Mouse (Mus musculus) right cerebral cortex, adult 2 months (tissue): ENCODE results near the gene Tmem8b.

Experiments used
- DNase-seq, 2 experiments: peaks; one replicate each; pipeline ENCODE4 v3.0.0; 2021 to 2022; ENCODE audit warnings: low spot score in 2 of 2

Gene Tmem8b

GRCm38 (mm10) chr4:43668782-43669427, at the start of gene Tmem8b, which contains the start of gene Fam221b:
TSS of gene Tmem8b (plus strand) at chr4:43668971.
TSS of gene Fam221b (minus strand) at chr4:43669145.
- peak; percentile 87 to 93 for DNase-seq

GRCm38 (mm10) chr4:43620146-43620778, 48.5 kb upstream of the Tmem8b start:
- no peak for DNase-seq

DNA sequence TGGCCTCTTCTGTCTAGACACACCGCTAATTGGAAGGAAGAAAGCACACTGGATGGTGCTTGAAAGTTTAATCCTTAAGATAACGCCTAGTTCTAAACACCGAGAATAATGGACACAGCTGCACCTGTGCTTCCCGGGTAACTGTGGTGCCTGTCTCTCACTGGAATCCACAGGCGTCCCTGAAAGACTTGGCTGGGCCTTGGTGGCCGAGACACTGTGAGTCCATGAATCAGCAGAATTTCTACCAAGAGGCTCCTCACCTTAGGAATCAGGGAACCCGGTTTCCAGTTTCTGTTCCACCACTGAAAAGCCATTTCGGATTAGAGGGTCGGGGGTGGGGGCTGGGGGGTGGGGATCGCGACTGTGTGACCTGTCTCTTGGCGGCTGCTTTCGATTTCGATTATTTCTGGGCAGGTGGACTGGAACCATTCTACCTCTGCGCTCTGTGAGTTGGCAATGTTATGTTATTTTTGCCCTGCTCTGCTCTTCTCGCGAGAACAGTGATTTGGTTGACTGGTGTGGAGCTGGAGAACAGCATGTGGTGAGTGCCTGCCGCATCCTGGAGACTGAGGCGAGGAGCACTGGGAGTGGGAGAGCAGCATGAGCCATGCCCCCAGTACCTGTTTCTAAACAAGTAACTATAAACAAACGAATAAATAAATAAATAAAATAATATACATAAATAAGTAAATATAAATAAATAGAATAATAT, 39.5 kb upstream of the Tmem8b start:
- DNase-seq: no peak

DNA sequence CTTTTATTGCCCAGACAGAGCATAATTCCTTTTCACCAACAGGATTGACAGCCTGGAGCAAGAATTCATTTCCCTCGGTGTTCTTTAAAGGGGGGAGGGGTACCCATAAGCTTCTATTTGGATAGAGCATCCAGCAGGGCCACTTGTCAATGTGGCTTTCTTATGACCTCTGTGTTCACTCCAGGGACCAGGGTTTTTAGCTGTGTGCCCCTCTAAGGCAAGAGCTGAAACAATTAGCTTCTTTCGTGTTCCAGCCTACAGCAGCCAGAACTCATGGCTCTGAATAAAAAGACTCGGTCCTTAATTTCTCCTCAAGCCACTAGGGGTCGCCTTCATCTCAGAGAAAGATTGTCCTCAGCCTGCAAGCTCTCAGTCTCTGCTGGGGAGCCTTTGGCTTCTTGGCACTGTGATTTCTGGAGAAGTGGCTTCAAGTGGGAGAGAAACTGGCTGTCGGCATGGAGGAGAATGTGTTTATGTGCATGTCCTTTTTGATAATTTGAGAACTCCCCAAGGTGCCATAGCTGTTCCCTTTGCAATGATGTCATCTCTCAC, 38.7 kb upstream of the Tmem8b start:
- peak; percentile 90 to 94 for DNase-seq

DNA sequence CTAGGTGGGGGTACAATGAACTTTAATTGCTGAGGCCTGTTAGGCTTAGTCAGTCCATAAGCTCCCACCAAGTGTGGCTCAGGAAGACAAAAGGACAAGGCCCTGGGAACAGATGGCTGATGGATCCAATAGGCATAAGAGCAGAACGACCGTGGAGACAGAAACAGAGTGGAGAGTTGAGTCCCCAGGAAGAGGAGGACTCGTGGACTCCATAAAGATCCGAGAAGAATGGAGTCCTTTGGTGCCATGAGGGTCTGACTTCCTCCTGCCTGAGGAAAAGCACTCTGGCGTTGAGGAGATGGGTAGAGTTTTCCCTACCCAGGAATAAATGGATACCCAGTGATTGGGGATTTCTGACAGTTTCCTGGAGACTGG, 38.1 kb upstream of the Tmem8b start:
- no peak for DNase-seq

DNA sequence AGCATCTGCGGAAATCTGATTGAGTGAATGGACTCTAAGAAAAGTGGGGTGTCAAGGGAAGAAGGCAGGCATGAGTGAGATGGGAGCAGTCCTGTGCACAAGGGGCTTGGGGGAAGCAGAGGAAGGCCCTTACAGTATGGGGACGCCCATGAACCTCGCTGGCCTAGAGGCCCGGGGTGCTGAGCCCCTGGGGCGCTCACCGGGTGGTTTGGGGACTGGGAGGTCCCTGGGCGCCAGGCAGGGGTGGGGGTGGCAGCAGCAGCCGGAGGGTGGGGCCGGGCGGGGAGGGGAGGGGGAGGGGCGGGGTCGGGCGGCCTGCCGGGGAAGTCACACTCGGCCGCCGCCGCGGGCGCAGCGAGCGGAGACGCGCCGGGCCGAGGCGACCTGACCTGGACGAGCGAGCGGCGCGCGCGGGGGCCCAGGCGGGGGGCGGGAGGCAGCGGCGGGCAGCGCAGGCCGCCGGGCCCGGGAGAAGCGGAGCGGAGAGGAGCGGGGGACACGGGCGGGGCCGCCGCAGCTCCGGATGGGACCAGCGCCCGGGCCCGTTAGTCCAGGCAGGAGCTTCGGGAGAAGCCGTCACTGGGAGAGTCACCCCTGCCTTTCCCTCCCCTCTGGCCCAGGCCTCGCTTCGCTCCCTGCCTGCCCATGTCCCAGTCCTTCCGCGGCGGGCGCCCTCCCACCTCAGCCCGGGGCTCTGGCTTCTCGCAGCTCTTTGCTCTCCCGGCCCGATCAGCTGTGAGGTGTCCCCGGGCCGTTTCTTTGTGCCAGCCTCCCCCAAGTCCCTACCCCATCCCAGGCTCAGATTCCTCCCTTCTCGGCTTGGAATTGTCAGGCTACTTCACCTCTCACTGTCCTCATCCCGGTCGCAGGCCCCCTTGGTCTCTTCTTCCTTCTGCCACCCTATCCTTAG, 37.5 kb upstream of the Tmem8b start, which contains the start of gene Npr2:
Gene Npr2 (plus strand): TSS at position 890 of the 910 bp plus-strand sequence.
- peak in 1 of 2 experiments; percentile 41 for DNase-seq

DNA sequence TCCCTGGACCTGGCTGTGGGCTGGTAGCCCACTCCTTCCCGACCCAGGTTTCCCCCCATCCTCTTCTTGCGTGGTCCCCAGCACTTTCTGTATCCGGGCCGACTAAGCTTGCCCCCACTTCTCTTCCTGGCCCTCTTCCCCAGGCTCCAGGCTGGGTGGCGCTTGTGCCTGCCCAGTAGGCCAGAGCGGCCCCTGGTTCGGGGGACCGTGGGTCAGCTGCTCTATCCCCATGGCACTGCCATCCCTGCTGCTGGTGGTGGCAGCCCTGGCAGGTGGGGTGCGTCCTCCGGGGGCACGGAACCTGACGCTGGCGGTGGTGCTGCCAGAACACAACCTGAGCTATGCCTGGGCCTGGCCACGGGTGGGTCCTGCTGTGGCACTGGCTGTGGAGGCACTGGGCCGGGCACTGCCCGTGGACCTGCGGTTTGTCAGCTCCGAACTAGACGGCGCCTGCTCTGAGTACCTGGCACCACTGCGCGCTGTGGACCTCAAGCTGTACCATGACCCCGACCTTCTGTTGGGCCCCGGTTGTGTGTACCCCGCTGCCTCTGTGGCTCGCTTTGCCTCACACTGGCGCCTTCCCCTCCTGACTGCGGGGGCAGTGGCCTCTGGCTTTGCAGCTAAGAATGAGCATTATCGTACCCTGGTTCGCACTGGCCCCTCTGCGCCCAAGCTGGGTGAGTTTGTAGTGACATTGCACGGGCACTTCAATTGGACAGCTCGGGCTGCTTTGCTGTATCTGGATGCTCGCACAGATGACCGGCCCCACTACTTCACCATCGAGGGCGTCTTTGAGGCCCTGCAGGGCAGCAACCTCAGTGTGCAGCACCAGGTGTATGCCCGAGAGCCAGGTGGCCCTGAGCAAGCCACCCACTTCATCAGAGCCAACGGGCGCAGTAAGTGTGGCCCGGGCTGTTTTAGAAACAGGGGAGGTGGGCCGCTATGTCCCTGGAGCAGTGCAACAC, 36.5 kb upstream of the Tmem8b start:
- DNase-seq: no peak

- DNase-seq: no peak
These were observed 35.5 kb upstream of the Tmem8b start for GRCm38 (mm10) chr4:43633296-43633695.

DNA sequence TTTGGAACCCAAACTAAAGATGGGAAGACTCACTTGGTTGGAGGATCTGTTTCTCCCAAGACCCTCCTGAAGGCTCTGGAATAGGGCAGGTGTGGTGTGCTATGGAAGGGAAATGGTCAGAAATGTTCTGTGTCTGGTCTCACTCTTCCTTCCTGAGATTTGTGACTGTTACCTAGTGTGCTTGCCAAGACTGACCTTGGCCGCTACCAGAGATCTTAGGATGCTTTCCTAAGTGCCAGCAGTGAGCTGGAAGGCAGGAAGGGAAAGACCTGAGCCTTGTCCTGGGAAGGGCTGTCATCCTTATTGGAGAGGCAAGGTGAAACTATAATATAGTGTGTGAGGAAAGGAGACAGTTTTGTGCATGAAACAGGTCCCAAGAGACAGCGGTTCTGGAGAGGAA, 35.0 kb upstream of the Tmem8b start:
- DNase-seq: no peak

GRCm38 (mm10) chr4:43634621-43635374, 34.0 kb upstream of the Tmem8b start:
- no peak for DNase-seq

- DNase-seq: no peak
These were observed 32.0 kb upstream of the Tmem8b start for GRCm38 (mm10) chr4:43636751-43637150.

- DNase-seq: no peak
These were observed 28.7 kb upstream of the Tmem8b start for GRCm38 (mm10) chr4:43640076-43640475.

DNA sequence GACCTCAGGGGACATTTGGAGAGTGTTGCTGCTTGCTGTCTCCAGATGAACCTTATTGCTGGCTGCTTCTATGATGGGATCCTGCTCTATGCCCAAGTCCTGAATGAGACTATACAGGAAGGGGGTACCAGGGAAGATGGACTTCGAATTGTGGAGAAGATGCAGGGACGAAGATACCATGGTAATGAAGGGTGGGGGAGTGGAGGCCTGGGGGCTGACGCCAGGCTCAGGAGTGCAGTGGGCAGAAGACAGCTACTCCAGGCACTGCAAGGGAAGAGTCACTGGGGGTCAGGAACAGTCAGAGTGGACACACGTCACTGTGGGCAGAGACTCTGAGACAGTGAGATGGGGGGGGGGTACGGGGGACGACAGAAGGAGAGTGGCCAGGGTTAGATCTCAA, 28.3 kb upstream of the Tmem8b start:
- DNase-seq: no peak

- no peak for DNase-seq
These were observed 19.0 kb upstream of the Tmem8b start for GRCm38 (mm10) chr4:43649783-43650182.

DNA sequence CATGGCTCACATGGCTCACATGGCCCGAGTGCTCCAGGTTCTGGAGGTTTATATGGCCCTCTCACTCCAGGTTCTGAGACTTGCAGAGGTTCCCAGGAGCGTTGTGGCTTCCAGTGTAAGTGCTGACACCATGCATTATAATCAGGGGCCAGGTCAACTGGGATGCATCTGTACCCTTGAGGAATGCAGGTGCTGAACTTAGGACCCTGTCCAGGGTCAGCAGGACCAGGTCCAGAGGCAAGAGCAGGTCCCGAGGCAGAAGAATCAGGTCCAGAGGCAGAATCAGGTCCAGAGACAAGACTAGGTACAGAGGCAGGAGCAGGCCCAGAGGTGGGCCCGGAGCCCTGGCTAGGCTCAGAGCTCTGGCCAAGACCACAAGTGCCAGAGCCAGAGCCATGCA, 16.0 kb upstream of the Tmem8b start:
- no peak for DNase-seq

GRCm38 (mm10) chr4:43653161-43654015, 15.4 kb upstream of the Tmem8b start, which contains the start of gene Spag8:
TSS of gene Spag8 (minus strand) at chr4:43653594.
- peak in 1 of 2 experiments; percentile 38 for DNase-seq

DNA sequence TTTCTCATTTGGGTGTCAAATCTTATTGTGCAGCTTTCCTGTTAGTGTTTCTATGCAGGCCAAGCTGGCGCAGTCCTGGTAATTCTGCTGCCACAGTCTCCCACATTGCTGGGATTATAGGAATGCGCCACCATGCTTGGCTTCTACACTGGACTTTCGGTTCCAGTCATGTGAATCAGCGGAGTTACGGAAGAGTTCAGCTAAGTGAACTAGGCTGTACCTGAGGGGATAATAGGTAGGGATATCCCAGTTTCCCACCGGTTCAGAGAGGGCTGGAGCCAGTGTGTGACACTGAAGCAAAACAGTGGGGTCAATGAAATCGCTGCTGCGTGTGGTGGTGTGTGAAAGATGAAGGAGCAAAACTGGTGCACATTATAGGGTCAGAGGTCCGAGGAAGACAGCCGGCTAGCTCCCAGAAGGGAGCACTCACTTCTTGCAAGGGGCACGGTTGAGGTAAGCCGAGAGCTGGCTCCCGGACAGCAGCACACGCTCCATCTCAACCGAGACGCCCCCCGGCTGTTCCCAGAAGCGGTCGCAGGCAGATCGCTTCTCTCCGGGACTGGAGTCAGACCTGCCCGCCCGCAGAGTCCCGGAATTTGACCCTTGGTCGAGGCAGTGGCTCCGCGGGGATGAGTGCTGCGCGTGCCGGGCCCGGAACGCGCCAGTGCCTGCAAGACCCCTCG, 13.0 kb upstream of the Tmem8b start:
- peak in 1 of 2 experiments; percentile 30 for DNase-seq
